Mouse (Mus musculus) left cerebral cortex, adult 8-10 months (tissue): ENCODE data around the gene Lgi1. TPM values are rescaled to one million over a fixed set of nuclear protein-coding genes. Genes with fewer than 3 reads are reported as not detected.

ENCODE experiments used
- DNase-seq, 2 experiments: peaks; one replicate each; pipeline ENCODE4 v3.0.0; 2022; ENCODE audit warnings: low spot score in 2 of 2
- total RNA-seq, 4 experiments: library from RNA; stranded (reverse); gene quantifications; 2 replicates each; pipeline ENCODE4 v1.2.4; 2022

Gene Lgi1
- total RNA-seq, 4 experiments from 2014 or later: 116 to 135 (median 120) TPM

DNA sequence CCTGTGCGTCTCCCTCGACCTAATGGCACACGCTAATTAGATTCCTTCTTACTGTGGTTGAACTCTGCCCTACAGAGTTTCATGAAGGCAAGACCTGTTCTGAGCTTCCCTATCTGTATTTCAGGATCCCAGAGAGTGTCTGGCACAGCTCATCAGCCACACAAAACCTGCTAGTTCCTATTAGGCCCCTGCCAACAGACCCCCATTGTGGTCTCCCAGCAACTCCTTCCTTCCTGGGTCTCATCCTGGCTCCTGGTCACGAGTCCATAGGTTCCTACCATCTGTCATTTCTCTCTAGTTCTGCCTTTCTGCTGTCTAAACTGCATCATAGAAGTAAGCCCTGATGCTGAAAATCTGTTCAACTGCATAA is 60.7 kb downstream of the Lgi1 start:
- DNase-seq: no peak

DNA sequence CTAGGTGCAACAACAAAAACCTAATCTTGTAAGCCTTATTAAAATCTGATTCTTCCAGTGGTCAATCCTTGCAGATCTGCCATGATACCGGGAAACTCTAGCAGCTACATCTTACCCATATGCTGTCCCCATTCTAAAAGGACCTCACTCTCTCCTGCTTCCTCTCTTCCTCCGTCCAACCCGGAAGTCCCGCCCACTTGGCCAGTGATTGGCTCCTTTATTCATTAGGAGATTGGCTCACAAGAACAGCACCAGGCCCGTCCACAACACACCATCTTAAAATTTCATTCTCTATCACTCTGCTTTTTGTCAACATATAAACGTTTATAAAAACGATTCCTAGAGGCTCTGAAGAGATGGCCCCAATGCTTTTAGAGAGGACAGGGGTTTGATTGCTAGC is 61.5 kb downstream of the Lgi1 start:
- DNase-seq: no peak

DNA sequence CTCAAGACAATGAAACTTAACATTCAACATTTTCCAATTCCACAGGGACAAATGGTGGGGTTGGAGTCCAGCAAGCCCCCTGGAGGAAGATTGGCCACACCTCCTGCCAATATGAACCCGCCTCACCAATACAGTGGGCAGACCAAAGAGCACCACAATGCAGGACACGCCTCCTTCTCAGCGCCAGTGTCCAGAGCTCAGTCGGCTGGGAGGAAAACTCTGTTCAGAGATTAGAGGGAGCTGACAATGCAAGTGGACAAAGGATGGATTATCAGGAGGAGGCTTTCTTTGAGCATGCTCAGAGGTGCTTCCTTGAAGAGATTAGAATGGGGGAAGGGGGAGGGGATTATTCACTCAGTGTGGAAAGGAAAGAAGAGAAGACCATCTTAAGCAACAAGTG is 62.7 kb downstream of the Lgi1 start:
- DNase-seq: no peak

DNA sequence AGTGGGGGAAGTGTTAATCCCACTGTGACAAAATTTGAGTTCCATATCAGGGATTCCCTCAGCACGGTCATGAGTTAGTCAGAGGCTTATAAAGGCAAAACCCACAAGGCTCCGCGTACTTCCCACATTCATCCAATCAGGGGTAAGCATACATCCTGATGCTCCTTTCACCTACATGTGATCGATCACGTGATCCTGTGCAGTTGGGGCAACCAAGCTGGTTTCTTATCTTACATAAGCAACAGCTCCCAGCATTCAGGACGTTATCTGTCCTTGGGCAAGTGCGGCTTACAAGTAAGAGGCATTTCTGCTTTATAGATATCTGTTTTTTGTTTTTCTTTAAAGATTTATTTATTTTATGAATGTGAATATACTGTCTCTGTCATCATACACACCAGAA is 63.7 kb downstream of the Lgi1 start:
- DNase-seq: no peak

DNA sequence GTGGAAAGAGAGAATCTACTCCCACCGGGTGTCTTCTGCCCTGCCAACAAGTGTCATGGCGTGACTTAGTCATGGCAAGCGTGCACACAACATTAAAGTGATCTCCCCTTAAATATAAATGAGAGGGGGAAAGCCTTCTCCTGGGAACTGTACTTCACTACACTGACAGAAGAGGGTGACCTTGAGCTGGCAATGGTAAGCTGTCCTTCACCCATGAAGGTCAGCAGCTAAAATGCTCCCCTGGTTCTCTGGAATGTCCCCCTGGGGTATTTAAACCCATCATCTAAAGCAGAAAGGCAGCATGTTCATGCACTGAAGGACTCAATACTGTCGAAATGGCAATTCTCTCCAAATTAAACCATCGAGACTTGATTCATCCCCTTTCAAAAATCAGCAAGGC is 64.9 kb downstream of the Lgi1 start:
- DNase-seq: no peak

DNA sequence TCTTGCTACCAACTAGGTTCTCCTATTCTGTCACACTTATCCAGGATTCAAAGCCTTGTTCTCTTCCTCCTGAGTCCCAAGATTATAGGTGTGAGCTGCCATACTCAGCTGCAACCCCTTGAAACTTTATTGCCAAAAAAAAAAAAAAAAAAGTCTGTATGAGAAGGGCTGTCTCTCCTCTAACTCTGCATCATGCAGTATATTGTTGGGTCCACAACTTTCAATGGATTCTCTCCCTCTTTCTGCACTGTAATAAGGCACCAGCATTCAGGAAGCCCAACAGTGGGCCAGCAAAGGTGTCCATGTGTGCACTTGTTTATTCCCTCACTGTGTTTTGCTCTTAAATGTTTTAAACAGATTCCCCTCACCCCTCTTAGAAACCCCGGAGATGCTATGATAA is 66.7 kb downstream of the Lgi1 start:
- no peak for DNase-seq

DNA sequence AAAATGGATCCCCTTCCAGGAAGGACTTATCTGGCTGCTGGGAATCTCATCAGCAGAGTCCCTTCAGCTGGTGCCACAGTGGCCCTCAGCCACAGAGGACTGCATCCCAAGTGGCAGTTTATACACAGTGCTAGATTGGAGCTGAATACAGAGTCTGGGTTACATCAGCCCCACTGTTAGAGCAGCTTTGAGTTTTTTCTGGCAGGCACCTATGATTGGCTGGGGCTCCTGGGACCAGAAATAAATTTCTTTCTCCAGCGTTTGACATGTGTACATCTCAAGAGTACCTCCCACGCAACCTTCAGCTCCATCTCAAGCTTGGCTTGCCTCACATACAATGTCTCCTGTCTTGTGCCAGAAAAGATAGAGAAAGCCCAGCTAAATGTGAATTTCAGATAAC is 67.9 kb downstream of the Lgi1 start:
- peak in 1 of 2 experiments; percentile 62 for DNase-seq

DNA sequence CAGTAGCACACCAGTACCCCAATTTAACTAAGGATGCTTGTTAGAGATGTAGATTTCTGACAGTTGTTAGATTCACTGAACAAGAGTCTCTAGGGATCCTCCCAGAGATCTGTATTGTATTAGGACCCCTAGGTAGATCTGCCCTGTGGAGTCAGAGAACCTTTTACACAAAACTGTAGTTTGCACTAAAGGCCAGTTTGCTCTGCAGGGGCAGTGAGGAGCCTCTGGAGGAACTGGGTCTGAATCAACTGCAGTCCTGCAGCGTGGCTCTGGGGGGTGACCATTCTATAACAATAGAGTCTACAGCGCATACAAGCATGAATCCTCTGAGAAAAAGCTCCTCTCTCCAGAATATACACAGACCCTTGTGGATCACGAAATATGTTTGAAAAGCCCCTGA is 68.5 kb downstream of the Lgi1 start:
- DNase-seq: no peak

DNA sequence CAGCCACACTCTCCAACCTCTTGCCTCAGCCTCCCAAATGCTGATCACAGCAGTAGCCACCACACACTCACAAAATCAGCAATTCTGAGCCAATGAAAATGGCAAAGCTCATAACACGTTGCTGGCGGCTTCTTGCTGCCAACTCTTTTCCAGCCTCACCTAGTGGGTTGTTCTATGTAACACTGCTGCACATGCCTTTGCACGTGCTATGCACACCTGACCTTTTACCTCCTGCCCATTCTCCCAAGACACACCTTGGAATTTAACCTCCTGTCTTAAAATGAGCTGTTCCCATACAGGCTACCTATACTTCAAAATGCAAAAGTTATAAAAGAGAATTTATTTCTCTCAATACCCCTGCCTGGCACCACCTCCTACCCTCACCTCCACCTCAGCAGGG is 72.2 kb downstream of the Lgi1 start:
- DNase-seq: no peak

DNA sequence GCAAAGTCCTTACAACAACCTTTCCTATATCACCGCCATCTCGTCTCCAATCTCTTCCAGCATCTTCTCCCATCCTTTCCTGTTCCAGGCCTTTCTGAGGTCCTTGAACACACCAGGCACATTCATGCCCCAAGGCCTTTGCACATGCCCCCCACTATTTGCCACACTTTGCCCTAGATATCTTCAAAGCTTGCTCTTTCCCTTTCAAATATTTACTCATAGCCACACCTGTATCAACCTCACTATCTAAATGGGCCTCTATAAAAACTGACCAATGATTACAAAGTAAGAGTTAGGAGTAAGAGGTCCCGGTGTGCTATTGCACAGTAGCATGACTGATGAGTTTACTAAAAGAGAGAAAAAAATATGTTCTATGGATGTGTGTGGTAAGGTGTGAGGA is 73.0 kb downstream of the Lgi1 start:
- no peak for DNase-seq

DNA sequence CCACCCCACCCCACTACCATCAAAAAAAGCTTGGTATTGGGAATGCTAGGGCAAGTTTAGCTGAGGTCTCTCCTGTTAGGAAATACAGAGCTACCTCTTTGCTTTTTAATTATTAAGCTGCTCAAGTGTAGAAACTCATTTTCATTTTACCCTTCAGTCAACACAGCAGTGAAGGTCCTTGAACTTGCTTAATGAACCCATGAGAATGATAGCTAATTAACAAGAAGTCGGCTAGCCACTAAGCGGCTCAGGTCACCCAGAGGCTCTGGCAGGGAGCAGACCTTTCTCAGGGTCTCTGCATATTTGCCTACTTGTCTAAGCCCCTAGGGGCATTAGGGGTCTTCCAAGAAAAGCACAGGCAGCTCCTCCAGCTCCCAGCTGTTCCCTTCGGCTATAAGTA is 75.4 kb downstream of the Lgi1 start:
- DNase-seq: no peak

DNA sequence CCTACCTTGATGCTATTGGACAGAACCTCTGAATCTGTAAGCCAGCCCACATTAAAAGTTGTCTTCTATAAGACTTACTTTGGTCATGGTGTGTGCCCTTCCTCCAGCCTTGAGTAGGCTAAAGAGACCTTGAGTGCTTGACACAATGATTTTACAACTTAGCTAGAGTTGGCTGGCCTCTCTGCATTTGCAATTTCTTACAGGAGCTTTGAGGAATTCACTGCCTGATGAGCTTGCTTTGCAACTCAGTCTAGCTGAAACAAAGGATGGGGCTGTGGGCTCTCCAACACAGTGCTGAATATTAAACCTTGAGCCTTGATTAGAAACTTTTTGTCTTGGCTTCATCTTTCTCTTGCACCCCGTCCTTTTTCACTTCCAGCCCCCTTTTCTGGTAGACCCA is 78.9 kb downstream of the Lgi1 start:
- no peak for DNase-seq

DNA sequence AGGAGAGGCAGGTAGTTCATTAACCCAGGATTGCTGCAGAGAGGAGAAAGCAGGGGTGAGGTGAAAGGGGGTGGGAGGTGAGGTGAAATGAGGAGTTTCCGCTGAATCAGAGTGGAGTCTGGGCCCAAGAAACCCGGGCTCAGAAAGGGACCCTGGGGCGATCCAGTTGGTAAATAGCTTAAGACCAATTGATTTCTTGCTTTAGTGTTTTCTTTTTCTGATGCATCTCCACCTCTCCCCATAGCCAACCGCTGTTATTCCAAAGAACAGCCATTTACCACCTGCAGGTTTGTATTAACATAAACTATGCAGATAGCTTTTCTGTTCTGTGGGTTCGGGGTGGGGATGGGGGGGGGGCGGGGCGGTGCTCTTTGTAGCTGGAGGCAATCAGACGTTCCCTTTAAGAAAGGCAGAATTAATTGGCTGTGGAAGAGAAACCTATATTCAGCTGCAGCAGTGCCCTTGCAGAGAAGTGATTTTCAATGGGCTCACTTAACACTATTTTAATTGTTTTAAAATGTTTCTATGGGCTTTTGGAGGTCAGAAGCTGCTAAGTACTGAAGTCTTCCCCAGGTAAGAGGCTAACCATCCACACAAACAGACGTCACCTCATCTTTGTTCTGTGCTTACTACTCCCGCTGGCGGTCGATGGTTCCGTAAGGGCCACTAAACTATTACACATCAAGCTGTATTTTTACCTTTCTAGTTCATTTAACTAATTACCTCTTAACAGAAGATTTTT is 84.1 kb downstream of the Lgi1 start:
- DNase-seq: no peak

DNA sequence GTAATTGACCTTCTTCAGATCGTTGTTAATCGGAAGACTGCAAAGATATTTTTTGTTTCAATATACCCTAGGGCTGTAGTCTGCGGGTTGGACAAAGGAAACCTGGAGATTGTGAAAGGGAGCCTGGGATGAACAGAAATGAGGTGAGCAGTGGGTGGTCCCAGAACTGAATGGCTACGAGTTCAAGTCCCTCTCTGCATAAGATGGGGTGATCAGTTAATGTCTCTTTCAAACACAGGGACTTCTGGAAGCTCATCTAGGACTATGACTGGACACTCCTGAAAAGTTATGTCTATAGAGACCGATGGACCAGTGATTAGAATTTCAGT is 84.6 kb downstream of the Lgi1 start:
- no peak for DNase-seq

DNA sequence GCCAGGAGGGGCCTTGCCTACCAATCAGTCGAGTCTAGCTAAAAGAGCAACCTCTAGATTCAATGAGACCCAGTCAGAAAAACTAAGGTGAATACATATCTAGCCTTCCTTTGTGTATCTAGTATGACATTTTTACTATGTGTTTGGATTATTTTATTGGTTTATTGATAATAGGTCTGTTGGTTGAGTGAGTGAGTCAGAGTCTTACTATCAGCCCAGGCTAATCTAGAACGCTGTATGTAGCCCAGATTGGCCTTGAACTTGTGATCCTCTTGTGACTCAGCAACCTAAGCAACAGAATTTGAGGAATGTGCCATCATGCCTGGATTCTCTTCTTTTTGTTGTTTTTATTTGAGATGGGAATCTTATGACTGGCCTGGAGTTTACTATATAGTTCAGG is 86.9 kb downstream of the Lgi1 start:
- no peak for DNase-seq

DNA sequence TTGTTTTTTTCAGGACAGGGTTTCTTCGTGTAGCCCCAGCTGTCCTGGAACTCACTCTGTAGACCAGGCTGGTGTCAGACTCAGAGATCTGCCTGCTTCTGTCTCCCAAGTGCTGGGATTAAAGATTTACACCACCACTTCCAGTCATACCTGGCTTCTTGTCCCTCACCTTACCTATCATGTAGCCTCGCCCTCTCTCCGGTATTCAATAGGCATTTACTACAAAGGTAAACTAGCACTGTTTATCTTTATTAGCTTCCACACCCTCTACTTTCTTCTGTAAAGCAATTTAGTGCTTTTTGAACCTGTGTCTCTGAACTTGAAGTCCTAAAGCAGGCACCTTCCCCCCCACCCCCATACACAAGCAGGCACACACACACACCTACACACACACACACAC is 87.4 kb downstream of the Lgi1 start:
- DNase-seq: no peak

DNA sequence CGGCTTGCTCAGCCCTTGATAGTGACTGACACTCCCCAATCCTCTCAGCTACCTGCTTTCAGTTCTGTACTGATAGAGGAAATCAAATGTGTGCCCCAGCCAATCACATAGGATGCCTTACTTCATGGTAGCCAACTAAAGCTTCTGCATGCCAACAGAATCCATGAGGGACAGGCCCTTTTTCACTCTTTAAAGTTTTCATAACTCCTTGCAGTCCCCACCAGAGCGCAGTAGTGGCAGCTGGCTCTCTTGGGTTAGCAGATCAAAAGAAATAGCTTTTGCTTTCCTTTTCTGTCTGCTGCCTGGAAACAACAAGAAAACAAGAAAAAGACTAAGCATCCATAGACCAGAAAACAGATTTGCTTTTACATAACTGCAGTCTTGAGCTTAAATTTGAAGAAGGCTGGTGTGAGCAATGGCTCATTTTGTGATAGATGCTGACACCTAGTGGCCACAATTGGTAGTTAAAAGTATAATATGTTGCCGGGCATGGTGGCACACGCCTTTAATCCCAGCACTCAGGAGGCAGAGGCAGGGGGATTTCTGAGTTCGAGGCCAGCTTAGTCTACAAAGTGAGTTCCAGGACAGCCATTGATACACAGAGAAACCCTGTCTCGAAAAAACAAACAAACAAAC is 88.3 kb downstream of the Lgi1 start:
- no peak for DNase-seq

DNA sequence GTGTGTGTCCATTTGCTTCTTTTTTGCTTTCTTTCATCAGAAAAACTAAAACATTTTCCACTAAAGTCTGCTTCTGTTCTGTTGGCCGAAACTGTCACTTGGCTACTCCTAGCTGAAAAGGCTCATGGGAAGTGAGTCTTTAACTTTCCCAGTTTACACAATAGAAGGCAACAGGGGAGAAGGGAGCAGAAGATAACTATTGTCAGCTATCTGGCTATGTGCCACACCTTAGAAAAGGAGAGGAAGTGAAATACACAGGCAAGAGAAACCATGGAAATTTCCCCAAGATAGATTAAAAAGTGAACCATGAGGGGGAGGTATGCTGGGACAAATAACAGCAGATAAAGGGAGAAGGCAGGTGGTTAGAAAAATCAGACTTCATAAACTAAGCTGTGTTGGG is 89.9 kb downstream of the Lgi1 start:
- DNase-seq: no peak

DNA sequence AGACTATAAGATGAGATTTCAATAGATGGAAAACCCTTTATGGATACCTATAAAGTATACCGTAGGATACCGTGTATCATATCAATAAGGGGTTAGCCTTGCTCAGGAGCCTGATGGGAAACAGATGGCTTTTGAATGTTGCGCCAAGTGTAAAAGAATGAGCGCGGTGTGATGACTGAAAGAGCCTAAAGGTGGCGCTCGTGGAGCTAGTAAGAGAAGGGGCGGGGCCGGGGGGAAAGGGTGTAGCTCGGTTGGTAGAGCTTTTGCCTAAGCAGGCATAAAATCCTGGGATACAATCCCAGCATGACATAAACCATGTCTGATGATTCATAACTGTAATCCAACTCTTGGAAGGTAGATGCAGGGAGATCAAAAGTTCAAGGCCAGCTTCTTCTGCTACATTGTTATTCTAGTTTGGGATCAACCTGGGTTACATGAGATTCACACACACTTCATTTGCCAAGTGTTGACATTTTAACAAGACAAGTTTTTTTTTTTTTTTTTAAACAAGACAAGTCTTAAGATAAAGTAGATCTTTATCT is 90.6 kb downstream of the Lgi1 start:
- DNase-seq: no peak

DNA sequence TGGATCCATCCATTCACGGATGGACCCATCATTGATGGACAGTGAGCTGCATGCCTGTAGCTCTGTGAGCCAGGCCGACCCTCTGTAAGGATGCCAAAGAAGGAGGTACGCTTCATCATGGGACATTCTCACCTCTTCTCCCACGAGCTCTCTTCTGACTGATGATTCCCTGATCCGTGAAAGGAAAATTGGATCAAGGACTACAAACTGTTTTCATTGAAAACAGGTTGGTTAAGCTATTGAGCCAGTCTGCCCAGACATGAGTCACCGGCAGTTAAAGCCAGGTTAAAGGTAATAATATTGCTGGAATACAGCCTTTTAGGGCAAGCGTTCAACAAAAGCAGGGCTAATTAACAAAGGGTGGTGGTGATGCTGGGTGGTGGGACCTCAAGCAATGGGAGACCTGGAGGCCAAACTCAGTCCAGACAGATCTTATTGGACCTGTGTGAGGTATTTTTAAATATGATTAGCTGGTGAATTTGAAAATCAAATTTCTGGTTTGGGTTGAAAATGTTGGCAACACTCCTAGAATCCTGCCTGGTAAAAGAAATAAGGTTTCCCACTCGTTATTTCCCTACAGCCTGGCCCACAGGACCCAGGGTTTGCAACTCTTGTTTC is 92.0 kb downstream of the Lgi1 start:
- DNase-seq: no peak

DNA sequence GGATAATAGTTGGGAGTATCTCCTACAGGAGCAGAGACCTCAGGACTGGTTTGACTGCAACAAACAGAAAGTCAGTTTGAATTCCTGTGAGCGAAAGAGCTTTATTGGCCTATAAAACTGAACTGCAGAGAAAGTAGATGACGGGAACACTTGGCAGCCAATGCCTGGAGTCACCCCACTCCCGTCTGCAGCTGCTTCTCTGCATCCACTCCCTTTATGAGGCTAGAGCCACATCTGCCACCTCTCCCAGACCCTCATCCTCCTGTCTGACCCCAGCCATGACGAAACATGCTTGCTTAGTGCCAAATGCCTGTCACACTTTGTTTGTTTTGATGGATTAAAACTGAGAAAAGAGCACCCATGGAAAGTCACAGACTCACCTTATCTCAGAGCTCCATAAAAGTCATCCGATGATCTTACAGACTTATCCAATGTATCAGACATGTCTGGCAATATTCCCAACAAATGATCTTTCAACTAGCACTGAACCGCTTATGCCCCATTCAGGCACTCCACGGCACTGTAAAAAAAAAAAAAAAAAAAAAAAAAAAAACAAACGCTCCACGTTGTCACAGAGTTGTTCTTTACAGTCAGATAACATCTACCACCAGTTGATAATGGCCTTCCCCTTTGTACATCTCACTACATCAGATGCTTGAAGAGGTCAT is 93.8 kb downstream of the Lgi1 start:
- no peak for DNase-seq

DNA sequence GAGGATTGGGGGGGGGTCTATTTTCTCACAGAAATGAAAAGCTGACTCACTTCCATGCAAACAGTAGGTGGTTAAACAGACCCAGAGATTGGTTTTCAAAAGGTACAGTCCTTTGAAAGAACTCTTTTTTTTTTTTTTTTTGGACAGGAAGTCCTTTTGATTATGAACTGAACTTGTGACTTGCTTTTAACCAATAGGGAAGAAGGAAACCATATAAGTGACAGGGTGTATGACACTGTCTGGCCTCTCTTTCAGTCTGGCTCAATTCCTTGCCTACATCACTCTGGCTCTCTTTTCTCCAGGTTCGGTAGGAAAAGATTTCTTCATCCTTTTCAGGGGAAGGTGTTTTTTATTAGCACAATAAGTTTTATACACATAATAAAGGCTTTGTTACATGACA is 95.0 kb downstream of the Lgi1 start:
- DNase-seq: no peak
